Mouse (Mus musculus): ENCODE measurements around the gene Slc27a4.
"Not testable (repeated sequence)": the region's sequence is repeated elsewhere in the genome, so short reads cannot be mapped to it uniquely, and the experiment has no call there.

Slc27a4 gene

GRCm38 (mm10) chr2:29802075-29802826, at the start of gene Slc27a4:
Gene Slc27a4 (plus strand): TSS chr2:29802634.
- peak; percentile 90 to 96 for DNase-seq (ENCODE audit: low spot score in 2 of 2)

DNA sequence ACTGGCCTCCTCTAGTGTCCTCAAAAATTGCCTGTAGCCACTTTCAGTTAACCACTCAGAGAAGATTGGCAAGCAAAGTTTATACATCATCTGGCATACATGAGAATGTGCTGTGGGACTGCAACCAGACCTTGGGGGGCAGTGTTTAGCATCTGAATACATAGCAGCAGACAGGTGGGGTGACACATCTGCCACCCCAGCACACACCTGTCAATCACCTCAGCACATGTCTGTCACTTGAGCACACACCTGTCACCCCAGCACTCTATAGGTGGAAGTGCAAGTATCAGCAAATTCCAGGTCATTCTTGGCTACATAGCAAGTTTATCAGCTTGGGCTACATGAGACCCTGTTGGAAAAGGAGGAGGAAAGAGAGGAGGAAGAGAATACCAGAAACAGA, 46.7 kb upstream of the Slc27a4 start:
- no peak for DNase-seq (ENCODE audit: low spot score in 2 of 2)

DNA sequence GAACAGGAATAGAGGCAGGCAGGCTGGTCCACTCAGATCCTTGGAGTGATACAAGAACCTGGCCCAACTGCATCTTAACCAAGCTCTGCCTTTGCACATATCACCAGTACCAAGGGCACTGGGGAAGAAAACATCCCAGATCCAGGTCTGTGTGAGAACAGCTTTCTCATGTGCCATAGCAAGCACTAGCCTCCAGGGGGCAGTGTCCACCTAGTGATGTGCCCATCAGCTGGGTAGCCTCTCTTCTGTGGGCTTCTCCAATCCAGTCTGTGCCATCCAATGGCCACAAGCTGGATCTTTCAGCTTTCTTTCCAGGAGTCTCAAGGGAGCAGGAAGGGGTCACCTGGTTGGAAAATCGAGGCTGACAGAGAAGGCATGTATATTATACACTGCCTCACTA, 37.6 kb upstream of the Slc27a4 start:
- DNase-seq (ENCODE audit: low spot score in 2 of 2), result peak in 1 of 2 experiments; percentile 69

- no peak for DNase-seq (ENCODE audit: low spot score in 2 of 2)
These were observed 34.3 kb upstream of the Slc27a4 start for GRCm38 (mm10) chr2:29767976-29768709.

GRCm38 (mm10) chr2:29768901-29769300, 33.5 kb upstream of the Slc27a4 start:
- no peak for DNase-seq (ENCODE audit: low spot score in 2 of 2)

DNA sequence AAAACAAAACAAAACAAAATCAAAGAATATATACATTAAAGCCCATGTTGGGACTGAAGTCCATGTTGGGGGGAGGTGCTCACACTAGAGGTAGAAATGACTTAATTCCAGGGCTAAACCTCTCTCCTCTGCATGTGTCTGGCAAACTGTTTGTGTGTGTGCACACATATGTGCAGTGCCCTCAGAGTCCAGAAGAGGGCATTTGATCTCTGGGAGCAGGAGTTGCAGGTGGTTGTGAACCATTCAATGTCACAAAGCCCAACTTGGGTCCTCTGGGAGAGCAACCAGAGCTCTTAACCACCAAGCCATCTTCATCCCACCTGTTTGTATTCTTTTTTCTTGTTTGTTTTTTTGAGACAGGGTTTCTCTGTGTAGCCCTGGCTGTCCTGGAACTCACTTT, 32.3 kb upstream of the Slc27a4 start:
- DNase-seq (ENCODE audit: low spot score in 2 of 2), result no peak

DNA sequence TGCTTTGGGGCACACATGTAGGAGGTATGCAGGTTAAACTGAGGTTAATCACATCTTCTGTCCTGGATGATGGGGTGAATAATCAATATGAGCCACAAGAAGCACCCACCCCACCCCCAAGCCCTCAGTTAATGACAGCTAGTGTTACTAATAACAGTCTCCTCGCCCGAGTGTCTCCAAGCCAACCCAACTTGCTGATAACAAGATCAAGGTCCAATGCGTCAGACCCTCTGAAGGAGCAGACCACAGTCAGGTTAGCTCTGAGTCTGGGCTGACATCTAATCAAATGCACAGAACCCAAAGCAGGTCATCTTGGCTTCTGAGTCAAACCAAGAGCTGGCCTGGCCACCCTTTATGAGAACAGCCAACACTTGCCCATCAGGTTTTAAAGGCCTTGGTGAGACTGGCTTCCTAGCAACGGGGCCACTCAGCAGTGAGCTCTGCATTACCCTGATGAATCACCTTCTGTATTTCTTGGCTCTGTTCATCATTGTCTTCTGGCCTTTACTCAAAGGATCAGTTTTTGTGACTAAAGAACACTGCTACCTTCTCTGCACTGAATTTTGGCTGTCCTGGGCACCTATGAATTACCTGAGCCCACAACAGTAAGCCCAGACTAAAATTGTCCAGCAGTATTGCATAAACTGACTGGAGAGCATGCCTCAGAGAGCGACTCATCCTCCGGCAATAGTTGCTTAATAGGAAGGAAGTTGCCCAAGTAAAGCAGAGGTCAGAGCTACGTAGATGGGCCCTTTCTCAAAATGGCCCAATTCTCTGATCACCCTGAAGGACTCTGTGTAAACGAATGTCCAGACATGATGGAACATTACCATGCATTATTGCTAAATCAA, 30.6 kb upstream of the Slc27a4 start:
- DNase-seq (ENCODE audit: low spot score in 2 of 2), result no peak

- no peak for DNase-seq (ENCODE audit: low spot score in 2 of 2)
These were observed 29.1 kb upstream of the Slc27a4 start for GRCm38 (mm10) chr2:29773323-29773722.

DNA sequence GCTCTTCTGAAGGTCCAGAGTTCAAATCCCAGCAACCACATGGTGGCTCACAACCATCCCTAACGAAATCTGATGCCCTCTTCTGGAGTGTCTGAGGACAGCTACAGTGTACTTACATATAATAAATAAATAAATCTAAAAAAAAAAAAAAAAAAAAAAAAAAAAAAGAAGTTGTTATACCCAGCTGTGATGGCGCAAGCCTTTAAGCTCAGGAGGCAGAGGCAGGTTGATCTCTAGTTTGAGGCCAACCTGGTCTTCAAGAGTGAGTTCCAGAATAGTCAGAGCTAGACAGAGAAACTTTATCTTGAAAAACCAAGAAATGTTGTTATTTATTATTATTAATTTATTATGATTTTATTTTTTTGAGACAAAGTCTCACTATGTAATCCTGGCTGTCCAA, 21.2 kb upstream of the Slc27a4 start:
- not testable (repeated sequence) for DNase-seq (ENCODE audit: low spot score in 2 of 2)

DNA sequence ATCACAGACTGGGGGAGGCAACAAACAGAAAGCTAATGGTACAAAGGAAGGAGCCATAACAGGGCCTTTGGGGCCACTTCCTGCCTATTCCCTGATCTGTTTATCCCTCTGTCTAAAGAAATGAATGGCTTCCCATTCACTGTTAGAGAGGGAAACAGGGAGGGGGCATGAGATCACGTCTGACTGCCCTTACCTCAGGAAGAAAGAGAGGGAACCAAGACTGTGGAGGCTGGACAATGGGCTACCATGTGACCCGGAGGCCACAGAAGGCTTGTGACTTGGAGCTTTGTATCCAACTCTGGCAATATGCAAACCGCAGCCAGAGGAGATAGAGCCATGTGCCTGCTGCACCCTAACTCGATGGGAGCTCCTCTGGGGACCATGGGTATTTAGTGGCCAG, 18.1 kb upstream of the Slc27a4 start:
- DNase-seq (ENCODE audit: low spot score in 2 of 2), result no peak

DNA sequence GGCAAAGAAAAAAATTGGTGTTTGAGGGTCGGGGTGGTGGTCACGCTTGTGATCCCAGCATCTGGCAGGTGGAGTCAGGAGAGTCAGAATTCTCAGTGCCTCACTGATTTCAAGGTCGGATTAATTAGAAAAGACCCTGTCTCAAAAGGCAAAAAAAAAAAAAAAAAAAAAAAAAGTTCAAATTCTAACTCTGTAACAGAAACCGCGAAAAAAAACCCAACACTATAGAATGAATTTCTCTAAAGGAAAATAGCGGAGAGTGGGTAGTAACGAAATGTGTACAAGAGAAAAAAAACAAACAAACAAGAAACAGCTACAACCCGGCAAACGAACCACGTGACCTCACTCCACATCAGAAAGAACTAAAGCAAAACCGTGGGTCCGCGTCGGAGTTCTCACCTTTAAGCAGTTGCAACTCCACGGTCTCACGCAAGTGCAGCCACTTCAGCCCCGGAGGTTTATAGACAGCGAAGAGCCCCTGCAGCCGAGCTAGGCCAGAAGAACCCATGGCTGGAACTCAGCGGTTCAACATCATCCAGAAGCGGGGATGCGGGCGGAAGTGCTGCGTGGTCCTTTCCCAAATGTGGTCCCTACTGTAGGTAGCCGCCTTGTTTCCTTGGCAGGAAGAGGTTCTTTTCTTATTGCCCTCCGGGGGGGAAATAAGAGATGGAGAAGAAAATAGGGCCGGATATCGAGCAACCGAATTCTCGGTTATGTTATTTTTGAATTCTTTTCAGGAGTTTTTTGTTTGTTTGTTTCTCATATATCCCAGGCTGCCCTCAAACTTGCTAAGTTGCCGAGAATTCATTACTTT, 15.1 kb upstream of the Slc27a4 start, which contains the start of gene Coq4:
TSS of gene Coq4 (plus strand) at position 390 of the 814 bp plus-strand sequence.
- DNase-seq (ENCODE audit: low spot score in 2 of 2), result peak; percentile 74 to 92

DNA sequence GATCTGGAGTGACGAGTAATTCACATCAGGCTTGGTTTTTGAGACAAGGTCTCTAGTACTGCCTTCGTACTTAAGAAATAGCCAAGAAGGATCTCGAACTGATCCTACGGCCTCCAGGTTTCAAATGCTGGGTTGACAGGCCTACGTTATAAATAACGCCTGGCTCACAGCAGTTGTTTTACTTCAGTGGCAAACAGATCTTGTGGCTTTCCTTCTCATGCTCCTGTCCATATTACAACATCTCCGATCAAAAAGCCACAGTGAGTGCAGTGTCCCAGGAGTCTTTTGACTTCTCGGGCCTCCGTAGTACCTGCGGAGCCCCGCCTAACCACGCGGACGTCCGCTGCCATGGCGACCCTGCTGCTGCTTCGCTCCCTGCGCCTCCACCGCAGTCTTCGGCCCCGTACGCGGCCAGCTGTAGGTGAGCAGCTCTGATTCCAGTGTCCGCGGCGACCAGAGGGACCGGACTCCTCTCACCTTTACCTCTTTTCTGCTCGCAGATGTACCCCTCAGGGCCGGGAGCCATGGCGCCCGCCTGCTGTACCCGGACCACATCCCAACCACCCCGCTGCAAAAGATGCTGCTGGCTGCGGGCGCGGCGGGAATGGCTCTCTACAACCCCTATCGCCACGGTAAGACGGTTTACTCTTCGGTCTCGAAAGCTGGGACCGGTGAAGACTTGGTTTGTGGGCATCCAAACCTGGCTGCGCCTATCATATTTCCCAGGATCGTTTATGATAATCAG, 14.3 kb upstream of the Slc27a4 start, which contains the start of gene Trub2:
TSS of gene Trub2 (minus strand) at position 566 of the 745 bp plus-strand sequence.
- DNase-seq (ENCODE audit: low spot score in 2 of 2), result peak; percentile 67 to 72

DNA sequence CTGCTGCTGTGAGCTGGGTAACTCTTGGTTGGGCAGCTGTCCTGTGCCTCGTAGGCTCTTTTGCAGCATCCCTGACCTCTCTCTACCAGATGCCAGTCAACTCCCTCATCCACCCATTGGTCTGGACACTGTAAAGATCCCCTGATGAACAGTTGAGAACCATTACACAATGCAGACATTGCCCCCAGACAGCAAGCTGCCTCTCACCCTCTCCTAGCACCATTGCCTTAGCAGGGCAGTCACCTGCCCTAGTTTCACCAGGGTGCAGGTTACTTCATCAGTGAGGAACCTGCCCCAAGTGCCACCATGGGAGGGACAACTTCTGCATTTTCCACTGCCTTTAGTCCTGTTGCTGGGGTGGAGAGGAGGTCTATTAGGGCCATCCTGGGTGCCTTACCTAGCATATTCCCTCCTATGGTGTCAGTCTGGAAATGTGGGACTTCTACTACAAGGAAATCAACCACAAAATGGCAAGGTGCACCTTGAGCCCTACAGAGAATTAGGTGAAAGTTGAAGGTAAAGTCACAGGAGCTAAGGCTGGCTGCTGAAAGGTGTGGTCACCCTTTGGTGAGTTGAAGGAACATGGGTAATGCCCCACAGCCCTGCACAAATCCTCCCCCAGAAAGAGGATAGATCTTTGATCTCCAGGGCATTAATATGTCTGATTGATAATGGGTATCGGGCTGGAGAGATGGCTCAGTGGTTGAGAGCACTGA, 9.5 kb upstream of the Slc27a4 start:
- DNase-seq (ENCODE audit: low spot score in 2 of 2), result no peak

- no peak for DNase-seq (ENCODE audit: low spot score in 2 of 2)
These were observed 380 bp downstream of the Slc27a4 start for GRCm38 (mm10) chr2:29802827-29803201.

- DNase-seq (ENCODE audit: low spot score in 2 of 2), result peak; percentile 22 to 29
These were observed 982 bp downstream of the Slc27a4 start for GRCm38 (mm10) chr2:29803400-29803831.

GRCm38 (mm10) chr2:29815678-29816371, 13.4 kb downstream of the Slc27a4 start:
- DNase-seq (ENCODE audit: low spot score in 2 of 2), result no peak

DNA sequence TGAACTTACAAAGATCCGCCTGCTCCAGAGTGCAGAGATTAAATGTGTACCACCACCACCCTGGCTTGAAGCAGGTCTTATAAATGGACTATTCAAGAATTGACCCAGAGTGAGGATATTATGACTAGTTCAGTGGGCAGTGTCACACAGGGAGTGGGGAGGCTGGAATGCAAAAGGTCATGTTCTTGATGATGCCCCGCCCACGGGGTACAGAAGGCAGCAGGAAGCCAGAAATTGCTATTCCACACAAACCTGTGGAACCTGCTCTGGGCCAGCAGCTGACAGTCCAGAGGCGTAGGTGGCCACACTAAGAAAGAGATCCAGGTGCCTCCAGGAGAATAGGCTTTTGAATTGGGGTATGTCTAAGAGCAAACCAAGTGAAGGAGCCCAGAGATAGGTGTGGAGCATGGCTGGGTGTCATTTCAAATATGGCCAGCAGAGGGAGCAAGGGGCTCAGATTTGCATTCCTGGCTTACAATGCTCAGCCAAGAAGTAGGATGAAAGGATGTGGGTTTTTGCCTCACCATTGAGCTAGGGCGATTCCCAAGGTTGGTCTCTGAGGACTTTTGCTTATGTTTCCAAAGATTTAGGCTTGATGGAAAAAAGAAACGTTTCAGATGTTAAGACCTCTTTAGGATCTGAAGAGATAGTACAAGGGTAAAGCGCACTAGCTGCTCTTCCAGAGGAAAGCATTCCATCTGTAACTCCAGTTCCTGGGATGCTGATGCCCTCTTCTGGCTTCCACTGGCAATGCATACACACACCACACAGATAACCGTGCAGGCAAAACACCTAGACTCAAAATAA, 15.2 kb downstream of the Slc27a4 start:
- peak; percentile 51 to 81 for DNase-seq (ENCODE audit: low spot score in 2 of 2)

- DNase-seq (ENCODE audit: low spot score in 2 of 2), result no peak
These were observed 16.9 kb downstream of the Slc27a4 start for GRCm38 (mm10) chr2:29819363-29819762.

Measured in thymus, postnatal 10 days (tissue).